Mouse (Mus musculus) intestine, postnatal 0 days (tissue): ENCODE results near the gene Esrrg. TPM values are rescaled to one million over a fixed set of nuclear protein-coding genes. Genes with fewer than 3 reads are reported as not detected.

Source experiments
- ATAC-seq: fragments of 200-750 bp; cut with Nextera tagmentation; 2 replicates; pipeline ENCODE4 v1.8.0; 2017; ENCODE audit warnings: mild to moderate bottlenecking, moderate TSS enrichment, moderate library complexity
- H3K27ac ChIP-seq: fragments of 300-500 bp; sonication (generic); 2 replicates; pipeline ENCODE4 v1.5.1; 2014; ENCODE audit warnings: mild to moderate bottlenecking, low read depth, low read length, moderate library complexity
- H3K27me3 ChIP-seq: fragments of 300-500 bp; sonication (generic); replicated peaks from 2 replicates; pipeline ENCODE4 v1.6.1; 2014; ENCODE audit warnings: low read length, mixed read lengths; ENCODE audit not compliant: control insufficient read depth, insufficient read depth
- H3K36me3 ChIP-seq: fragments of 300-500 bp; sonication (generic); 2 replicates; pipeline ENCODE4 v1.6.1; 2014; ENCODE audit warnings: mild to moderate bottlenecking, moderate library complexity; ENCODE audit not compliant: control insufficient read depth, insufficient read depth
- H3K4me1 ChIP-seq: fragments of 300-500 bp; sonication (generic); replicated peaks from 2 replicates; pipeline ENCODE4 v1.6.1; 2014; ENCODE audit warnings: antibody characterized with exemption, low read length, mixed read lengths; ENCODE audit not compliant: control insufficient read depth, insufficient read depth
- H3K4me2 ChIP-seq: fragments of 300-500 bp; sonication (generic); replicated peaks from 2 replicates; pipeline ENCODE4 v1.6.1; 2014; ENCODE audit warnings: low read depth, mild to moderate bottlenecking, moderate library complexity
- H3K4me3 ChIP-seq: fragments of 300-500 bp; sonication (generic); 2 replicates; pipeline ENCODE4 v1.5.1; 2014; ENCODE audit warnings: low read depth, low read length
- H3K9ac ChIP-seq: fragments of 300-500 bp; sonication (generic); 2 replicates; pipeline ENCODE4 v1.6.1; 2014; ENCODE audit warnings: mild to moderate bottlenecking, low read depth, low read length
- H3K9me3 ChIP-seq: fragments of 300-500 bp; sonication (generic); 2 replicates; pipeline ENCODE4 v1.6.1; 2016; ENCODE audit warnings: mixed run types; ENCODE audit not compliant: control insufficient read depth
- CTCF ChIP-seq: sonication (generic); IDR thresholded peaks from 2 replicates; pipeline ENCODE4 v1.5.1; 2016; ENCODE audit warnings: low read depth, mild to moderate bottlenecking, control low read depth, antibody characterized with exemption, moderate library complexity
- WGBS: fragments of 180-500 bp; shearing (Covaris S2); extraction: QIAGEN DNeasy Blood & Tissue Kit; methylation state at CpG from one replicate; pipeline ENCODE4 v1.1.7; 2014; 5-methylcytosine and 5-hydroxymethylcytosine counted together
- polyA plus RNA-seq: library from polyadenylated mRNA; unstranded; fragments of >200 nt; fragmentation: Nextera tagmentation; extraction: Ambion mirVana; gene quantifications from 2 replicates; pipeline ENCODE4 v1.2.1, GENCODE M21; 2015

The Esrrg gene
- polyA plus RNA-seq, 1 experiment from 2014 or later = 1.2 TPM

DNA sequence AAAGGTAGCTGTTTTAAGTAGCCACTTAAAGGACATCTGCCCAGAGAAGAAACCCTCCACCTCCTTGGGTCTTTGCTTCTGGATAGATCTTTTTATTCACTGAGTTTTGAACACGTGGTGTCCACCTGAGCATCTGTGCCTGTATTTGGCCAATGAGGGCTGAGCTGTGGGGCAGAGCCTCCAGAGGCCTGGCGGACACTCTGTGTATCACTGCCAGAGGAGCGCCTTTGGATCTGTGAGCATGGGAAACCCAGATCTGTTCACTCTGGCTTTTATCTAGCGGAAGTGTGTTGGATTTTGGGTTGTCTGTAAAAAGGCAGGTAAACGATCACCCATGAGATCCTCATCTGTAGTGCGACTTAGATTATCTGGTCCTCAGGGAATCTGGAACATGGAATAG, 196.4 kb downstream of the Esrrg start:
- H3K4me1 ChIP-seq = no peaks in the 10 kb centered on the region
- no peak for TF ChIP-seq CTCF
- H3K27ac ChIP-seq = no peak overlapping the region
- no peak overlapping the region for H3K4me2 ChIP-seq
- H3K9me3 ChIP-seq = no peaks in the 10 kb centered on the region
- no peak for ATAC-seq
- H3K9ac ChIP-seq = no peak overlapping the region
- H3K36me3 ChIP-seq = no peaks in the 10 kb centered on the region
- H3K4me3 ChIP-seq = no peak overlapping the region
- no peaks in the 10 kb centered on the region for H3K27me3 ChIP-seq
- 83% methylated on average over 6 of the region's 6 CpGs for WGBS

GRCm38 (mm10) chr1:187807477-187808390, 199.1 kb downstream of the Esrrg start:
- 64% methylated on average over 12 of the region's 12 CpGs for WGBS
- no peak overlapping the region for H3K27ac ChIP-seq
- H3K9me3 ChIP-seq = no peaks in the 10 kb centered on the region
- ATAC-seq = no peak
- H3K36me3 ChIP-seq = no peaks in the 10 kb centered on the region
- no peak overlapping the region for H3K4me2 ChIP-seq
- H3K9ac ChIP-seq = no peak overlapping the region
- no peak overlapping the region for H3K4me3 ChIP-seq
- no peak for TF ChIP-seq CTCF
- no peaks in the 10 kb centered on the region for H3K27me3 ChIP-seq
- H3K4me1 ChIP-seq = no peaks in the 10 kb centered on the region

DNA sequence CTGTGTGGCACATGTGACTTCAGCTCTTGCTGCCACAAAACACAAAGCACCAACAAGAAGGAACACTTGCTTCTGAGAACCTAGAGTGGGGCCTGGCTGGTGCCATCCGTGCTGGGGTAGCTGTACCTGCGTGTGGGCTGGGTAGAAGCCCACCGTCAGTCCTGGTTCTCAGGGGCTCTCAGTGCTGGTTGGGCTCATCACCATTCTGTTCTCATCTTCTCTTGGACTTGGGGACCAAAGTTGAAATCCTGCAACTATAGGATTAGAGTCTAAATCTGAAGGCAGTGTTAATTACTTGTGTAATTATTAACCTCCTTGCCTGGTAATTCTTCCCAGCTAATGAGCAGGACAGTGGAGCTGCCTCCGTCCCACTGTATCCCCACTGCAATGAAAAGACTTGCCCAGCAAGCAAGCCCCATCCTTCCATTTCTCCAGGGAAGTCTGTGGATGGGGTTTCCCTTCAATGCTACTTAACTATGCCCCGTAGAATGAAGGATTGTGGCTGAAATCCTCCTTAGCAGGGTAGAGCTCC, 199.9 kb downstream of the Esrrg start:
- no peaks in the 10 kb centered on the region for H3K4me1 ChIP-seq
- no peak overlapping the region for H3K9ac ChIP-seq
- no peak overlapping the region for H3K4me2 ChIP-seq
- no peaks in the 10 kb centered on the region for H3K36me3 ChIP-seq
- H3K9me3 ChIP-seq = no peaks in the 10 kb centered on the region
- no peaks in the 10 kb centered on the region for H3K27me3 ChIP-seq
- WGBS = 61% methylated on average over 5 of the region's 5 CpGs
- no peak overlapping the region for H3K4me3 ChIP-seq
- no peak overlapping the region for H3K27ac ChIP-seq
- ATAC-seq = no peak
- TF ChIP-seq CTCF = no peak

DNA sequence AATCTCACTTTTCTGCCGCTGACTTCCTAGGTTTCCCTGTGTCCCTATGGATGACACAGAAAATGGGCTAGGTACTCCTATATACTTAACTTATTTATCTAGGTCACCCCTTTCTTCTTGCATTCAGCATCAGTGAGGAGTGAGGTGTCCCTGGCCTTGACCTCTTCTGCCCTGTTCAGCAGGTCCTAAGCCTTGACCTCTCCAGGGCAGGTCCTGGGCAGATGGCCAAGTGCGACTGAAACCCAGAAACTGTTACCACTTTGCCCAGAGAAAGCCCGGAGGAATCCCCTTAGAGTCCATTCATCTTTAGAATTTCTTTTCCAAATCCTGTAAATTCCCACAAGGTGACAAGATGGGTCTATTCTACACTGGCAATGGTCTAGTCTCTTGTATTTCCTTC, 201.0 kb downstream of the Esrrg start:
- Histone ChIP-seq H3K9me3 (no peaks in the 10 kb centered on the region), H3K36me3 (no peaks in the 10 kb centered on the region), H3K9ac (no peak overlapping the region), H3K4me3 (no peak overlapping the region), H3K27me3 (no peaks in the 10 kb centered on the region), H3K27ac (no peak overlapping the region), H3K4me2 (no peak overlapping the region), H3K4me1 (no peaks in the 10 kb centered on the region)
- TF ChIP-seq CTCF = no peak
- ATAC-seq = no peak
- WGBS = 79% methylated on average over 3 of the region's 3 CpGs

GRCm38 (mm10) chr1:187819406-187819805, 210.8 kb downstream of the Esrrg start:
- no peaks in the 10 kb centered on the region for H3K36me3 ChIP-seq
- 85% methylated on average over 5 of the region's 5 CpGs for WGBS
- no peak for TF ChIP-seq CTCF
- H3K9ac ChIP-seq = no peak overlapping the region
- no peak for ATAC-seq
- H3K4me1 ChIP-seq = no peaks in the 10 kb centered on the region
- H3K27me3 ChIP-seq = no peaks in the 10 kb centered on the region
- no peak overlapping the region for H3K4me3 ChIP-seq
- no peak overlapping the region for H3K4me2 ChIP-seq
- no peak overlapping the region for H3K27ac ChIP-seq
- no peaks in the 10 kb centered on the region for H3K9me3 ChIP-seq

GRCm38 (mm10) chr1:187821368-187821811, 212.8 kb downstream of the Esrrg start:
- H3K27me3 ChIP-seq = no peaks in the 10 kb centered on the region
- no peak overlapping the region for H3K9ac ChIP-seq
- no peak overlapping the region for H3K4me2 ChIP-seq
- H3K36me3 ChIP-seq = no peaks in the 10 kb centered on the region
- ATAC-seq = no peak
- no peak overlapping the region for H3K4me3 ChIP-seq
- no peak overlapping the region for H3K27ac ChIP-seq
- WGBS = 61% methylated on average over 13 of the region's 13 CpGs
- TF ChIP-seq CTCF = no peak
- no peaks in the 10 kb centered on the region for H3K9me3 ChIP-seq
- H3K4me1 ChIP-seq = no peaks in the 10 kb centered on the region
